Mouse (Mus musculus): ENCODE measurements around the gene Slc35e2. TPM values are rescaled to one million over a fixed set of nuclear protein-coding genes. Genes with fewer than 3 reads are reported as not detected.
"Not testable (repeated sequence)": the region's sequence is repeated elsewhere in the genome, so short reads cannot be mapped to it uniquely, and the experiment has no call there.

The Slc35e2 gene
- total RNA-seq, 2 experiments from 2014 or later: 3.3 to 5.7 TPM

- Histone ChIP-seq H3K27ac (no peak overlapping the region), H3K4me3 (no peak overlapping the region)
- DNase-seq: no peak
- intact Hi-C loops (cut with DNase I): no loop called here
- TF ChIP-seq CTCF (IDR thresholded peaks at IDR 0.05): no peak
Observed at GRCm38 (mm10) chr4:155605132-155605531, 3.9 kb downstream of the Slc35e2 start.

GRCm38 (mm10) chr4:155606825-155607224 is 5.6 kb downstream of the Slc35e2 start:
- no peak for TF ChIP-seq CTCF (IDR thresholded peaks at IDR 0.05)
- Histone ChIP-seq H3K4me3 (no peak overlapping the region), H3K27ac (no peak overlapping the region)
- DNase-seq: no peak
- intact Hi-C loops (cut with DNase I): no loop called here

GRCm38 (mm10) chr4:155611860-155612259 is 10.6 kb downstream of the Slc35e2 start:
- DNase-seq: no peak
- no peak for TF ChIP-seq CTCF (IDR thresholded peaks at IDR 0.05)
- Histone ChIP-seq H3K4me3 (no peak overlapping the region), H3K27ac (no peak overlapping the region)
- intact Hi-C loops (cut with DNase I): no loop called here

- TF ChIP-seq CTCF (IDR thresholded peaks at IDR 0.05): no peak
Observed at GRCm38 (mm10) chr4:155613264-155613663, 12.0 kb downstream of the Slc35e2 start.

GRCm38 (mm10) chr4:155618321-155618720 is 17.1 kb downstream of the Slc35e2 start:
- no peak for TF ChIP-seq CTCF (IDR thresholded peaks at IDR 0.05)
- H3K27ac ChIP-seq: no peak overlapping the region
- intact Hi-C loops (cut with DNase I): no loop called here
- no peak overlapping the region for H3K4me3 ChIP-seq
- no peak for DNase-seq

More at GRCm38 (mm10) chr4:155613264-155613663, 12.0 kb downstream of the Slc35e2 start:
- DNase-seq: no peak
- intact Hi-C loops (cut with DNase I): no loop called here
- H3K27ac ChIP-seq: no peak overlapping the region
- no peak overlapping the region for H3K4me3 ChIP-seq

GRCm38 (mm10) chr4:155624338-155625291 is 23.4 kb downstream of the Slc35e2 start, which contains the start of gene Cdk11b:
Cdk11b (plus strand) TSS chr4:155624854.
- TF ChIP-seq CTCF (IDR thresholded peaks at IDR 0.05): no peak
- DNase-seq: peak; percentile 97
- Histone ChIP-seq H3K4me3 (peak within 1 kb of the TSS; percentile 81), H3K27ac (peak within 1 kb of the TSS; percentile 93)
- intact Hi-C loops (cut with DNase I): loop anchor here (5.0 kb wide), 2 partner anchors 43 to 78 kb away; partner anchors contain the start of genes Mib2 and Ssu72

- intact Hi-C loops (cut with DNase I): no loop called here
- H3K4me3 ChIP-seq: no peak overlapping the region
- no peak for DNase-seq
- TF ChIP-seq CTCF (IDR thresholded peaks at IDR 0.05): no peak
- H3K27ac ChIP-seq: no peak overlapping the region
Observed at GRCm38 (mm10) chr4:155630267-155630666, 29.1 kb downstream of the Slc35e2 start.

- DNase-seq: no peak
- intact Hi-C loops (cut with DNase I): no loop called here
- Histone ChIP-seq H3K27ac (no peak overlapping the region), H3K4me3 (no peak overlapping the region)
- no peak for TF ChIP-seq CTCF (IDR thresholded peaks at IDR 0.05)
Observed at GRCm38 (mm10) chr4:155635766-155636499, 34.7 kb downstream of the Slc35e2 start.

- intact Hi-C loops (cut with DNase I): no loop called here
- no peak for DNase-seq
- Histone ChIP-seq H3K4me3 (no peak overlapping the region), H3K27ac (no peak overlapping the region)
- TF ChIP-seq CTCF (IDR thresholded peaks at IDR 0.05): no peak
Observed at GRCm38 (mm10) chr4:155643531-155643930, 42.3 kb downstream of the Slc35e2 start.

- DNase-seq; H3K4me3 ChIP-seq; H3K27ac ChIP-seq; intact Hi-C loops (cut with DNase I): not testable (repeated sequence)
Observed at GRCm38 (mm10) chr4:155645308-155645707, 44.1 kb downstream of the Slc35e2 start, which contains the start of gene Gm10563. Gm10563 (minus strand) TSS chr4:155645408.

GRCm38 (mm10) chr4:155645721-155646120 is 44.5 kb downstream of the Slc35e2 start:
- Histone ChIP-seq H3K4me3 (no peak overlapping the region), H3K27ac (no peak overlapping the region)
- no peak for TF ChIP-seq CTCF (IDR thresholded peaks at IDR 0.05)
- DNase-seq: no peak
- intact Hi-C loops (cut with DNase I): no loop called here

- TF ChIP-seq CTCF (IDR thresholded peaks at IDR 0.05): no peak
- DNase-seq: no peak
- intact Hi-C loops (cut with DNase I): no loop called here
- Histone ChIP-seq H3K27ac (no peak overlapping the region), H3K4me3 (no peak overlapping the region)
Observed at GRCm38 (mm10) chr4:155649355-155649754, 48.1 kb downstream of the Slc35e2 start.
